Mouse (Mus musculus) naive thymus-derived CD4-positive, alpha-beta T cell, adult 5 months (primary cell): ENCODE measurements around the gene Ramac. TPM values are rescaled to one million over a fixed set of nuclear protein-coding genes. Genes with fewer than 3 reads are reported as not detected.

ENCODE experiments used
- polyA plus RNA-seq: library from polyadenylated mRNA; unstranded; fragments of 100-300 nt; shearing (Covaris generic); gene quantifications from one replicate; pipeline ENCODE4 v1.2.1, GENCODE M21; 2017

Gene Ramac
- polyA plus RNA-seq, result 157 TPM

DNA sequence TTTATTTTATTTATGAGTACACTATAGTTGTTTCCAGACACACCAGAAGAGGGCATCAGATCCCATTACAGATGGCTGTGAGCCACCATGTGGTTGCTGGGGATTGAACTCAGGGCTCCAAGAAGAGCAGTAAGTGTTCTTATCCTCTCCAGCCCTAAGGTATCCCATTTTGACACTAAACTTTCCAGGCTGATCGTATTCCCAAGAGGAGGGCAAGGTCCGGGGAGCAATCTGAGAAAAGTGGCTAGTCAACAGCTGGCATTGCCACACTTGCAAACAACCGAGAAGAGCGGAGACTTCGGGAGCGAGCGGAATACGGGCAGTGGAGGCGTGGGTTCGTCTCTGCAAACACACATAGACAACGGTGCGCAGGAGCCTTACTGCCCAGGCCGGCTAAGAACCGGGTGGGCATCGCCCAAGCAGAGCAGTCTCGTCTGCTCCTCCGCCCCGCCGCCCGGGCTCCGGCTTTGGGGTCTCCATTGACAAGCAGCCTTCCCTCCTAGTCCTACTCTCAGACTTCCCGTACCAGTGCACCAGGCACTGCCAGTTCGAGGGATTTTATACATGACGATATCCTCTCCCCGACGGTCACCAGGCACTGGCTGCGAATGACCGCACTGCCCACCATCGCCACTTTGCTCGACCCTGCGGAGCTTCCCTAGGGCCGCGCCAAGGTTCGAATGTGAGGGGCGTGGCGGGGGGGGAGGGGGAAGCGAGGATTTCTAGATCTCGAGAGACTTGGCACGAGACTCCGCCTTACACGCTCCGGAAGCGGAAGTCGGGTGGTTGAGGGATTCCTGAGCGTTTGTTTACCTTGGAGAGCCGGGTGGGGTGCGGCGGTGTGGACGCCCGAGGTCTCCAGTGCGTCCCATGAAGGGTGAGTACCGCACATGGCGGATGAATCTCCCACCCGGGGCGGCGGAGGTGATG is at the start of gene Ramac:
Ramac (plus strand) TSS at position 746 of the 930 bp plus-strand sequence.

DNA sequence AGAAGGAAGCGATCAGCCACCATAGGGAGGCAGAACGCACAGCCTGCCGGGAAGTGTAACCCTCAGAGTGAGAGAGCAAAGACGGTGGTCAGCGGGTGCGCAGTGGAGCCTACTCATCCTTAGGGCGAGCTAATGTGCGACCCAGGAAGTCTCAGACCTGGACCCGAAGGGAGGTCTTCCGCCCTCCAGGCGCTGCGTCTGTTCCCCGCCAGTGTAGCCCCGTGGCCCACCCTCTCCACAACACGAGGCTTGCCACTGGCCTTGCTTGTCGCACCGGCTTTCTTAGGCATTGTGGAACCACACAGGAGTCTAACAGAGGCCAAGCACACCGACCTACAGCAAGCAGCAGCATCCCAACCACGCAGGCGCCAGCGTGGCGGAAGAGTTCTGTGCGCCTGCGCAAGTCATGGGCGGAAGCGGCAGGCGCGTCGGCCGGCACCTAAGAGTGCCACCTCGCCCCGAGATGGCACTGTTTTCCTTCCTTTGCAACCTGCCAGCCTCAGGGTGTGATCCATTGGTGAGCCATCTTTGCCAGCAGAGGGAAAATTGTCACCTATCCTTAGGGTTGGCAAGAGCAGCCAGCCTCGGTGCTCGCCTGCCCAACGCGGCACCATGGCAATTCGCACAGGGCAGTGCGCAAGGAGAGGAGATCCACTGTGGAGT is 26.5 kb downstream of the Ramac start, which contains the start of gene 3110040N11Rik:
3110040N11Rik (minus strand) TSS at position 384 of the 663 bp plus-strand sequence.

Other genes with a start within 250 kb of the Ramac start
- 1.00 TPM for gene Fsd2, start 196.0 kb upstream of the Ramac start, polyA plus RNA-seq
- gene Whamm, start 191.7 kb upstream of the Ramac start, polyA plus RNA-seq, result 45.9 TPM
- gene Homer2, start 55.4 kb upstream of the Ramac start, polyA plus RNA-seq, result 0.05 TPM
- 40.9 TPM for gene 3110040N11Rik, start 26.6 kb downstream of the Ramac start, polyA plus RNA-seq
- gene Btbd1, start 66.5 kb downstream of the Ramac start, polyA plus RNA-seq, result 99.8 TPM
- not detected for gene Gm10160, start 92.9 kb downstream of the Ramac start, polyA plus RNA-seq
- gene Tm6sf1, start 96.1 kb downstream of the Ramac start, polyA plus RNA-seq, result 16.5 TPM
- gene Hdgfl3, start 171.5 kb downstream of the Ramac start, polyA plus RNA-seq, result 11.1 TPM
- gene Bnc1, start 229.4 kb downstream of the Ramac start, polyA plus RNA-seq, result not detected